Mouse (Mus musculus): ENCODE data around the gene Nol10. TPM values are rescaled to one million over a fixed set of nuclear protein-coding genes. Genes with fewer than 3 reads are reported as not detected.

The Nol10 gene
- polyA plus RNA-seq, 1 experiment from 2014 or later: 18.1 TPM

DNA sequence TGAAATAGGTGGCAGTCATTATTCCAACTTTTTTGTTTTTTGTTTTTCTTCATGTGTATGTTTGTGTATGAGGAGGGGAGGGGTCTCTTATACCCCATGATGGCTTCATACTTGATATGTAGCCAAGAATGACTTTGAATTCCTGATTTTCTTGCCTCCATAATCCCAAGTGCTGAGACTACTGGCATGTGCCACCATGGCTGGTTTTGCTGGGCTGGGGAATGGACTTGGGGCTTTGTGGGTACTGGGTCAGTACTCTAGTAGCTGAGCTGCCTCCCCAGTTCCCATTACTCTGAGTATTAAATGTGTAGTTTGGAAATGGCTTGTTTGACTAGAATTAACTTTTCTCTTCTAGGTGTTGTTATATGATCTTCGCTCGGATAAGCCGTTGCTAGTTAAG, 20.9 kb downstream of the Nol10 start:
- no peak for ATAC-seq (ENCODE audit: low read depth)
- 72% methylated on average over 3 of the region's 3 CpGs for WGBS (ENCODE audit: insufficient replicate concordance)

DNA sequence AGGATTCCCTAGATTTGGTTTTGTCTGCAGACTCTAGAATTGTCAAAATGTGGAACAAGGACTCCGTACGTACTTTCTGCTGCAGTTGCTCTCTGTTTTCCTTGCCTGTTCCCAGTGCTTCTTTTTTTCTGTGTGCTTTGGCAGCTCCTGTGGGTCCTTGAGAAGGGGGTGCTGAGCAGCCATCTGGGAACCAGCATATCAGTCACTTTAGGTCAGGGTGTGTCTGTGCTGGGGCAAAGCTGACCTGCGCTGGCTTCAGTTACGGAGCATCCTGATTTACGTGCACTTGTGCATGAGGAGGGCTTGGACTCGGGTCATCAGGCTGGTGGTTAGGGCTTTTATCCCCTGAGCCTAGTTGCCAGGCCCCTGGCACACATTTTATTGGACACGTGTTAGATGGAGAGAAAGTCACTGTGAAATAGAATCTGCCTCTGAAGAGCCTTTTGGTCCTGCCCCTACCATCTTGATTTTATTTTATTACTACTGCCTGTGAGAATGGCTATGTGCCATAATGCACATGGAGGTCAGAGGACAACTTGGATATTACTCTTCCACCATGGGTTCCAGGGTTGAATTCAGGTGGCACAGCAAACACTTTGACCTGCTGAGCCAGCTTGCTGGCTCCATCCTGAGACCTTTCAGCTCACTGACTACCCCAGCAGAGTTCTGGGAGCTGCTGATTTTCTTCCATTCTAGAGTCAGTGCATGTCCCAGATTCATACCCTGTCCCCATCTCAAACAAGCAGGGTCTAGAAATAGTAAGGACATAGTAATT, 21.5 kb downstream of the Nol10 start:
- H3K4me3 ChIP-seq (replicated peaks): no peak overlapping the region
- peaks cover 74% of the 10 kb centered on the region for H3K36me3 ChIP-seq
- ATAC-seq (ENCODE audit: low read depth) (no peak), DNase-seq (no peak)
- no peak overlapping the region for H3K4me2 ChIP-seq
- H3K4me1 ChIP-seq (replicated peaks): no peaks in the 10 kb centered on the region
- 87% methylated on average over 7 of the region's 7 CpGs for WGBS (ENCODE audit: insufficient replicate concordance)
- no peaks in the 10 kb centered on the region for H3K9me3 ChIP-seq (replicated peaks)
- H3K9ac ChIP-seq: no peak overlapping the region
- no peak overlapping the region for H3K27ac ChIP-seq
- no peaks in the 10 kb centered on the region for H3K27me3 ChIP-seq

More for the DNA sequence above, 20.9 kb downstream of the Nol10 start:
- Histone ChIP-seq H3K36me3 (peaks cover 74% of the 10 kb centered on the region), H3K27ac (no peak overlapping the region), H3K27me3 (no peaks in the 10 kb centered on the region), H3K4me3 (replicated peaks) (no peak overlapping the region), H3K9me3 (replicated peaks) (no peaks in the 10 kb centered on the region), H3K9ac (no peak overlapping the region), H3K4me1 (replicated peaks) (no peaks in the 10 kb centered on the region), H3K4me2 (no peak overlapping the region)
- DNase-seq: no peak

DNA sequence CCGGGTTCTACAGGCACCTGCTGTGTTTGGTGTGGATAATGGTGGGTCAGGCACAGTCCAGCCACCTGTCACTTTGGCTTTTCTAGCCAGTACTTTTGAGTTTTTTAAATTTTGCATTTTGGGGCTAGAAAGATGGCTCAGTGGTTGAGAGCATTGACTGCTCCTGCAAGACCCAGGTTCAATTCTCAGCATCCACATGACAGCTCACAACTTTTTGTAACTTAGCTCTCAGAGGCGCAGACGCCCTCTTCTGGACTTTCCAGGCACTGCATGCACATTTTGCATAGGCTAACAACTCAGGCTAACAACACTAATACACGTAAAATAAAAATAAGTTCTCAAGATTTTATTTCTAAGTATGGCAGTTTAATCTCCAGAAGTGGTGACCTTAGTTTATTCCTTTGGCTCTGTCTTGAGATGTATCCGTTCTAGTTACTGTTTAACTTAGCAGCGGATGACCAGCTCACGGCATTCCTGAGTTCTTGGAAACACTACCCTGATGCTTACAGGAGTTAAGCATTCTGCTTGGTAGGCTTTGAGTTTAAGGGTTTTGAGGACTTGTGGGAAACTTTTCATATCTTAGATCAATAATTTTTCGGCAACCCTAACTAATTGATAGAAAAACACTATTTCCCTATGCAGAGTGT, 23.5 kb downstream of the Nol10 start:
- H3K4me2 ChIP-seq: no peak overlapping the region
- ATAC-seq (ENCODE audit: low read depth) (no peak), DNase-seq (peak; percentile 6)
- H3K4me3 ChIP-seq (replicated peaks): no peak overlapping the region
- no peaks in the 10 kb centered on the region for H3K9me3 ChIP-seq (replicated peaks)
- H3K27ac ChIP-seq: no peak overlapping the region
- WGBS (ENCODE audit: insufficient replicate concordance): 73% methylated on average over 8 of the region's 8 CpGs
- no peaks in the 10 kb centered on the region for H3K27me3 ChIP-seq
- H3K9ac ChIP-seq: no peak overlapping the region
- no peaks in the 10 kb centered on the region for H3K4me1 ChIP-seq (replicated peaks)
- peaks cover 87% of the 10 kb centered on the region for H3K36me3 ChIP-seq

DNA sequence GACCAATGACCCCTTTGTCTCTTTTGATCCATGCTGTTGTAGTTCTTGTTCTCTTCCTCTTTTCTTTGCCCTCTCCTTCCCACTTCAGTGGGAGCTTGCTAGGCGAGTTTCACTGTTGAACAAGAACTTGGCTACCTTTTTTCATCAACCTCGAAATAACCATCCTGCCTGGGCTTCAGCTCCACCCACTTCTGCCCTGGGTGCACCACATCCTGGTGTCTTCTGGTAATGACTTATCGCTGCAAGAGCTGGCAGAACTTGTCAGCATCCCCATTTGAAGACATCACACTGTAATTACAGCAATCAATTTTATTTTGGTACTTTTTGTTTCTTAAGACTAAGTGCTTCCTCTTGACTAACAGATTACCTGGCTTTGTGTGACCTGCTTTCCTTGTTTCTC, 24.4 kb downstream of the Nol10 start:
- Histone ChIP-seq H3K27ac (no peak overlapping the region), H3K4me3 (replicated peaks) (no peak overlapping the region), H3K36me3 (peaks cover 87% of the 10 kb centered on the region), H3K4me1 (replicated peaks) (no peaks in the 10 kb centered on the region), H3K9ac (no peak overlapping the region), H3K27me3 (no peaks in the 10 kb centered on the region), H3K4me2 (no peak overlapping the region), H3K9me3 (replicated peaks) (no peaks in the 10 kb centered on the region)
- 57% methylated on average over 3 of the region's 3 CpGs for WGBS (ENCODE audit: insufficient replicate concordance)
- ATAC-seq (ENCODE audit: low read depth) (no peak), DNase-seq (no peak)

- ATAC-seq (ENCODE audit: low read depth) (no peak), DNase-seq (no peak)
- Histone ChIP-seq H3K9me3 (replicated peaks) (no peaks in the 10 kb centered on the region), H3K36me3 (peaks cover 86% of the 10 kb centered on the region), H3K9ac (no peak overlapping the region), H3K27me3 (no peaks in the 10 kb centered on the region), H3K4me1 (replicated peaks) (no peaks in the 10 kb centered on the region), H3K4me3 (replicated peaks) (no peak overlapping the region), H3K27ac (no peak overlapping the region), H3K4me2 (no peak overlapping the region)
- WGBS (ENCODE audit: insufficient replicate concordance): 91% methylated on average over 5 of the region's 5 CpGs
These were observed 25.3 kb downstream of the Nol10 start for GRCm38 (mm10) chr12:17373470-17373975.

DNA sequence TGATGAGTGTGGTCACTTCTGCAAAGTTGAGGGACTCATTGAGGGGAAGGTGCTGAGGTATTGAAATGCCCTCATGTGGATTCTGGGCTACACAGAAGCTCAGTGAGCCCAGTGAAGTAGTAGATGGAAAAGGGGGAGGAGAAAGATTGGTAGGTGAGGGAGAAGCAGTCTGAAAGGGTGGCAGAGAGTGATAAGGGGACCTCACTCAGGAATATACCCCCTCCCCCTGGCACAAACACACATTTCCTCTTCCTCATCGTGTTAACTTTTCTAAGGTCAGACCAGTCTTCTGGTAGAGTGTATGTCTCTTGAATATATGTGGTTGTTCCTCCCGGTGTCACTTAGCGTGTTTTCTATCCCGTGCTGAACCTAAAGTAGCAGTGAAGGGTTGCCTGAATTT, 27.0 kb downstream of the Nol10 start:
- no peaks in the 10 kb centered on the region for H3K27me3 ChIP-seq
- H3K27ac ChIP-seq: no peak overlapping the region
- H3K9me3 ChIP-seq (replicated peaks): no peaks in the 10 kb centered on the region
- H3K4me2 ChIP-seq: no peak overlapping the region
- 79% methylated on average over 4 of the region's 4 CpGs for WGBS (ENCODE audit: insufficient replicate concordance)
- ATAC-seq (ENCODE audit: low read depth) (no peak), DNase-seq (peak; percentile 3)
- H3K36me3 ChIP-seq: peaks cover 82% of the 10 kb centered on the region
- no peak overlapping the region for H3K4me3 ChIP-seq (replicated peaks)
- no peak overlapping the region for H3K9ac ChIP-seq
- H3K4me1 ChIP-seq (replicated peaks): no peaks in the 10 kb centered on the region

DNA sequence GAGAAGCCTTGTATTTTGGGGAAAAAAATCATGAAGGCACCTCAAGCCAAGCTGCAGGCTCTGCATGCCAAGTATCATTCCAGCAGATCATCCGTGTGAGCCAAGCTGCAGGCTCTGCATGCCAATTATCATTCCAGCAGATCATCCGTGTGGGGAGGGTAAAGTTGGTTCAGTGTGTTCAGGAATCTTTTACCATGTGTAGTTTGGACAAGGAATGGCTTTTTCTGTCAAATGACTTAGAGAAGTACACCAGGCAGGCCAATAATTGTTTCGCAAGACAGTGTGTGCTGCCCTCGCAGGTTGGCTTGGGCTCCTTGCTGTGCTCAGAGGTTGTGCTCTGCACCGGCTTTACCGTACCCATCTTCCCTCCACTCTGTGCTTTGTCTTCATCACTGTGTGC, 28.3 kb downstream of the Nol10 start:
- Histone ChIP-seq H3K27ac (no peak overlapping the region), H3K27me3 (no peaks in the 10 kb centered on the region), H3K36me3 (peaks cover 84% of the 10 kb centered on the region), H3K9me3 (replicated peaks) (no peaks in the 10 kb centered on the region), H3K4me1 (replicated peaks) (no peaks in the 10 kb centered on the region), H3K4me2 (no peak overlapping the region), H3K9ac (no peak overlapping the region), H3K4me3 (replicated peaks) (no peak overlapping the region)
- ATAC-seq (ENCODE audit: low read depth): no peak
- 87% methylated on average over 6 of the region's 6 CpGs for WGBS (ENCODE audit: insufficient replicate concordance)
- no peak for DNase-seq

GRCm38 (mm10) chr12:17380991-17381390, 32.7 kb downstream of the Nol10 start:
- no peak for DNase-seq
- no peak overlapping the region for H3K4me3 ChIP-seq (replicated peaks)
- ATAC-seq (ENCODE audit: low read depth): no peak
- peaks cover 60% of the 10 kb centered on the region for H3K36me3 ChIP-seq
- H3K4me1 ChIP-seq (replicated peaks): no peaks in the 10 kb centered on the region
- H3K27me3 ChIP-seq: no peaks in the 10 kb centered on the region
- H3K27ac ChIP-seq: no peak overlapping the region
- 78% methylated on average over 6 of the region's 6 CpGs for WGBS (ENCODE audit: insufficient replicate concordance)
- H3K4me2 ChIP-seq: no peak overlapping the region
- H3K9ac ChIP-seq: no peak overlapping the region
- no peaks in the 10 kb centered on the region for H3K9me3 ChIP-seq (replicated peaks)

DNA sequence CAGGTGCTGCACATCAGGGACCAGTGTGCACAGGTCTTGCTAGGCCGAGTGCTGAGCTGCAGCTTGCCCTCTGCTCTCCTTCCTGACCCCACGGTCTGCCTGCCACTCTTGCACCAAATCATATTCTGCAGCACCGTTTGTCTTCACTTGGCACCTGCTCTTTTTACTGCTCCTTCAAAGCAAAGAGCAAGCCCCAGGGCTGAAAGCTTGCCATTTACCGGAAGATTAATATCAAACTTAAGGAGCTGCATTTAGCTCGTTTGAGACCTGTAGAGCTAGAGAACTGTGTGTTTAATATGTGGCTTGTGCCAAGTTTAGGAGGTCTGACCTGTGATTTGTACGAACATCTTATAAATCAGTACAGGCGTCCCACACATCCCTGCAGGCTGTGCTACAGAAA, 34.5 kb downstream of the Nol10 start:
- no peaks in the 10 kb centered on the region for H3K4me1 ChIP-seq (replicated peaks)
- H3K27me3 ChIP-seq: no peaks in the 10 kb centered on the region
- no peak overlapping the region for H3K27ac ChIP-seq
- H3K9me3 ChIP-seq (replicated peaks): no peaks in the 10 kb centered on the region
- H3K4me3 ChIP-seq (replicated peaks): no peak overlapping the region
- H3K9ac ChIP-seq: no peak overlapping the region
- no peak for ATAC-seq (ENCODE audit: low read depth)
- 82% methylated on average over 7 of the region's 7 CpGs for WGBS (ENCODE audit: insufficient replicate concordance)
- peaks cover 44% of the 10 kb centered on the region for H3K36me3 ChIP-seq
- DNase-seq: no peak
- H3K4me2 ChIP-seq: no peak overlapping the region

DNA sequence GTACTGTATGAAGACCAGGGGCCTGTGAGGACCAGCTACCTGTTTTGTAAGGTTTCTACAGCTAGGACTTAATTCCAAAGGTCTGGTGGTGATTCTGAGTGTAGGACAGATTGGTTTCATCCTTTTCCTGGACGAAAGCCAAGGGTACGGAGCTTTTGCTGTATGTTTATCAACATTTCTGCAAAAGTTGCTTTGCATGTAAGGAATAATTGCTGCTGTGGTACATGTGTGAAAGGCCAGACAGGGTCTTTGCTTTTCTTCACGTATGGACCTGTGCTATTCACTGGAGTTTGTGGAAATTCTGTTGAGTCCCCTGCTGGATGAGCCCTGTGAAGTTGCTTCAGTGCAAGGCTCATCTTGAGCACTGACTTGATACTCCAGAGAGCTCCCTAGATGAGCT, 38.6 kb downstream of the Nol10 start:
- DNase-seq: no peak
- Histone ChIP-seq H3K9ac (no peak overlapping the region), H3K4me3 (replicated peaks) (no peak overlapping the region), H3K9me3 (replicated peaks) (no peaks in the 10 kb centered on the region), H3K27me3 (no peaks in the 10 kb centered on the region), H3K27ac (no peak overlapping the region), H3K36me3 (peaks cover 25% of the 10 kb centered on the region), H3K4me2 (no peak overlapping the region), H3K4me1 (replicated peaks) (0 out of 2 replicates have a peak, but pooled peaks cover 5% of the 10 kb centered on the region)
- ATAC-seq (ENCODE audit: low read depth): no peak
- 73% methylated on average over 3 of the region's 3 CpGs for WGBS (ENCODE audit: insufficient replicate concordance)

DNA sequence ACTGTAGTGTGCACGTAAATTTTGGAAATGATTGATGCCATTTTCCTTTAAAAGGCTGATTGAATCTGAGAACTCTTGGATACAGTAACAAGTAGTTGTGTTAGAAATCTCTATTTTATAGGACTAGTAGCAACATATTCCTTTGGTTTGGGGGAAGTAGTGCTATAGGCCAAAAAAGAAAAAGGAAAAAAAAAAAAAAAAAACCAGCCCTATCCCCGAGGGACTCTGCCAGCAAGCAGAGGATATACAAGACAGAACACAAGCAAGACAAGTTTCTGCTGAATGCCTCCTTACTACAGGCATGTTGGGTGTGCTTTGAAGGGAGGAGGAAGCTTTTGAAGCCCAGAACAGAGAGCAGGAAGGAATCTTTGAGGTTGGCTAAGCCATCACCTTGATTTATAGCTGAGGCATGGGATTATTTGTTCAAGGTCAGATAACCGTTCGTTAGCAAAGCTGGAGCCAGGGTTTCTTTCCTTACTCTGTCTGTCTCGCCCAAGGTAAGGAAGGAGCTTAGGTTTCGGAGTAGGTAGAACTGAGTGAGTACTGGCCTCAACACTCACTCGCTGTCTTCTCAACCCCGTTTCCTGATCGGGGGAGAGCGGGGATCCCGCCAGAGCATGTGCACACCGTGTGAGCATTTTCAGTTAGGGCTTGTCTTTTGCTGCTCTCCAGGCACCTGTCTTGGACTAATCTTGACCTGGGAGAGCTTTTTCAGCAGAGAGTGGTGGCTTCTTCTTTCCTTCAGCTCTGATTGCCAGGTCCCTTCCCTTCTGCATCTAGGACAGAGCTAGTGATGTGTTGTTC, 39.3 kb downstream of the Nol10 start:
- peaks cover 24% of the 10 kb centered on the region for H3K36me3 ChIP-seq
- H3K4me2 ChIP-seq: no peak overlapping the region
- DNase-seq (no peak), ATAC-seq (ENCODE audit: low read depth) (no peak)
- H3K27me3 ChIP-seq: no peaks in the 10 kb centered on the region
- no peak overlapping the region for H3K9ac ChIP-seq
- H3K27ac ChIP-seq: no peak overlapping the region
- no peak overlapping the region for H3K4me3 ChIP-seq (replicated peaks)
- 0 out of 2 replicates have a peak, but pooled peaks cover 5% of the 10 kb centered on the region for H3K4me1 ChIP-seq (replicated peaks)
- 76% methylated on average over 12 of the region's 12 CpGs for WGBS (ENCODE audit: insufficient replicate concordance)
- H3K9me3 ChIP-seq (replicated peaks): no peaks in the 10 kb centered on the region
